In the genomic region with DNA sequence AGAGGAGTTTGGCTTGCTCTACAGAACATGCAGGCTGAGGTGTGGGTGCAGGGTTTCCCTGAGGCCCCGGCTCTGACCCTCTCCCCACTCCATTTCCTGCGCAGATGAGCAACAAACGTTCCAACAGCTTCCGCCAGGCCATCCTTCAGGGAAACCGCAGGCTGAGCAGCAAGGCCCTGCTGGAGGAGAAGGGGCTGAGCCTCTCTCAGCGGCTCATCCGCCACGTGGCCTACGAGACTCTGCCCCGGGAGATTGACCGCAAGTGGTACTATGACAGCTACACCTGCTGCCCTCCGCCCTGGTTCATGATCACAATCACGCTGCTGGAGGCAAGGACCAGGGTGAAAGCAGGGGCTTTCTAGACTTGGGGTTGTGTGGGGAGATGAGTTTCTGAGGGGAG, we compare ENCODE assay signal across 14 mouse cellular contexts. TPM values are rescaled to one million over a fixed set of nuclear protein-coding genes. Genes with fewer than 3 reads are reported as not detected.
DNase-seq lines count a peak whose midpoint lies in the region; ATAC-seq and TF ChIP-seq lines count a peak whose summit lies in the region.
"Had no signal": no experiment of that assay in that cellular context is flagged by ENCODE, and none has a peak within 500 bp of the region (broad histone marks: within the 10 kb centered on the region; RNA-seq: fewer than 3 reads in every experiment).

No protein-coding gene starts in this region.

- TF ChIP-seq CTCF in kidney, adult 2 months (conservative IDR thresholded peaks at IDR 0.05; ENCODE audit: insufficient read depth, insufficient read length, low read depth, low read length): no peak

- 64% methylated on average over 13 of the region's 13 CpGs for WGBS in embryonic facial prominence, embryonic 10.5 days
- WGBS in kidney, adult 2 months: 53% methylated on average over 13 of the region's 13 CpGs

- H3K79me2 ChIP-seq in myocyte (ENCODE audit: control insufficient read depth, insufficient read depth): no peaks in the 10 kb centered on the region

- no peaks in the 10 kb centered on the region for H3K9me3 ChIP-seq in embryonic facial prominence, embryonic 10.5 days
- H3K9me3 ChIP-seq: embryonic facial prominence, embryonic 13.5 days had no signal

- no peak overlapping the region for H3K27ac ChIP-seq in embryonic facial prominence, embryonic 10.5 days (replicated peaks)
- H3K27ac ChIP-seq in kidney, adult 2 months (ENCODE audit: insufficient read depth, low read depth, low read length): no peak overlapping the region
- H3K27ac ChIP-seq: embryonic facial prominence, embryonic 13.5 days had no signal

- DNase-seq in 416B (ENCODE audit: low read depth): peak; percentile 97
- DNase-seq in CD4-positive helper T cell, adult 2 months (ENCODE audit: low read depth, low spot score): peak; percentile 61
- no peak for DNase-seq in left cerebral cortex, adult 11 months (ENCODE audit: low spot score)
- DNase-seq in embryonic facial prominence, embryonic 10.5 days (ENCODE audit: low spot score): no peak
- no peak for DNase-seq in kidney, adult 2 months
- DNase-seq: adrenal gland, postnatal 14 days; cerebellum, adult 8-10 months; heart, adult 18-20 months; heart, postnatal 14 days; right cerebral cortex, postnatal 4 days had no signal

- H3K36me3 ChIP-seq in myocyte (ENCODE audit: control insufficient read depth, insufficient read depth): no peaks in the 10 kb centered on the region
- no peaks in the 10 kb centered on the region for H3K36me3 ChIP-seq in embryonic facial prominence, embryonic 10.5 days (replicated peaks)
- H3K36me3 ChIP-seq in kidney, adult 2 months (ENCODE audit: control insufficient read depth, insufficient read depth, low read length): no peaks in the 10 kb centered on the region
- H3K36me3 ChIP-seq: embryonic facial prominence, embryonic 13.5 days had no signal

- no peak overlapping the region for H3ac ChIP-seq in myocyte (ENCODE audit: control insufficient read depth, insufficient read length)

- peaks cover 24% of the 10 kb centered on the region for H3K27me3 ChIP-seq in myocyte (ENCODE audit: control insufficient read depth, insufficient read depth, insufficient read length)
- H3K27me3 ChIP-seq in embryonic facial prominence, embryonic 10.5 days (replicated peaks; ENCODE audit: low read depth, poor library complexity, severe bottlenecking): no peaks in the 10 kb centered on the region
- H3K27me3 ChIP-seq in kidney, adult 2 months (replicated peaks; ENCODE audit: control insufficient read depth, insufficient read depth, low read length): no peaks in the 10 kb centered on the region
- H3K27me3 ChIP-seq: embryonic facial prominence, embryonic 13.5 days had no signal

- no peak for TF ChIP-seq POLR2A in myocyte (IDR thresholded peaks at IDR 0.05; ENCODE audit: insufficient read length, low read depth)
- TF ChIP-seq POLR2A in kidney, adult 2 months (IDR thresholded peaks at IDR 0.05; ENCODE audit: low read depth, low read length): no peak

- H3K4me1 ChIP-seq in embryonic facial prominence, embryonic 10.5 days: 0 out of 2 replicates have a peak, but pooled peaks cover 3% of the 10 kb centered on the region
- H3K4me1 ChIP-seq in kidney, adult 2 months (ENCODE audit: control insufficient read depth, insufficient read depth, low read length): no peaks in the 10 kb centered on the region
- H3K4me1 ChIP-seq: embryonic facial prominence, embryonic 13.5 days had no signal

- no peak overlapping the region for H3K4me2 ChIP-seq in myocyte (ENCODE audit: low read depth)
- H3K4me2 ChIP-seq: embryonic facial prominence, embryonic 13.5 days had no signal

- no peak overlapping the region for H3K4me3 ChIP-seq in myocyte
- H3K4me3 ChIP-seq in embryonic facial prominence, embryonic 10.5 days: no peak overlapping the region
- no peak overlapping the region for H3K4me3 ChIP-seq in kidney, adult 2 months (ENCODE audit: insufficient read depth, low read depth, low read length)
- H3K4me3 ChIP-seq: embryonic facial prominence, embryonic 13.5 days had no signal

- peak; percentile 89 to 92 for ATAC-seq in hematopoietic stem cell, adult 5-6 weeks (replicated peaks in 1 of 2; ENCODE audit: insufficient read depth in 1 of 2, low FRiP score in 2 of 2, low TSS enrichment in 1 of 2, low read depth in 1 of 2, poor library complexity in 2 of 2, severe bottlenecking in 2 of 2)

TF ChIP-seq in myocyte, 11 proteins besides CTCF, POLR2A, EP300 and RAD21:
- TF ChIP-seq MYOG (IDR thresholded peaks at IDR 0.05; ENCODE audit: control insufficient read depth in 1 of 3, insufficient read depth in 1 of 3, insufficient read length in 2 of 3, low read depth in 2 of 3) (peak in 2 of 3 experiments; percentile 22 to 27), REST (IDR thresholded peaks at IDR 0.05; ENCODE audit: insufficient read depth, insufficient read length) (no peak)

RNA-seq across cellular contexts. Expression of a gene that starts 22.5 kb away (rescaled TPM):
- 1.1 and 4.3 TPM in 2 replicates for total RNA-seq in hematopoietic stem cell, adult 5-6 weeks (2017)
- polyA plus RNA-seq in myocyte (2012; fragmentation: generic; extraction: Trizol): 0.17 TPM
- 2.1 and 3.7 TPM in 2 replicates for polyA plus RNA-seq in embryonic facial prominence, embryonic 10.5 days (2016; fragmentation: Nextera tagmentation; extraction: Ambion mirVana)
- polyA plus RNA-seq in kidney, adult 2 months (2012; rRNA removed): 2.6 and 2.8 TPM in 2 replicates
- total RNA-seq: neutrophil, adult 5-6 weeks had no signal

RNA-seq across cellular contexts. Expression of a gene that starts 54.6 kb away (rescaled TPM):
- 15.4 and 16.1 TPM in 2 replicates for total RNA-seq in hematopoietic stem cell, adult 5-6 weeks (2017)
- 7.0 TPM for polyA plus RNA-seq in myocyte (2012; fragmentation: generic; extraction: Trizol)
- 22.4 and 23.9 TPM in 2 replicates for polyA plus RNA-seq in embryonic facial prominence, embryonic 10.5 days (2016; fragmentation: Nextera tagmentation; extraction: Ambion mirVana)
- 4.1 and 5.0 TPM in 2 replicates for polyA plus RNA-seq in kidney, adult 2 months (2012; rRNA removed)

RNA-seq across cellular contexts. Expression of a gene that starts 59.8 kb away (rescaled TPM):
- total RNA-seq in hematopoietic stem cell, adult 5-6 weeks (2017): 221 and 239 TPM in 2 replicates
- polyA plus RNA-seq in myocyte (2012; fragmentation: generic; extraction: Trizol): 65.6 TPM
- polyA plus RNA-seq in embryonic facial prominence, embryonic 10.5 days (2016; fragmentation: Nextera tagmentation; extraction: Ambion mirVana): 321 and 322 TPM in 2 replicates
- polyA plus RNA-seq in kidney, adult 2 months (2012; rRNA removed): 66.8 and 72.8 TPM in 2 replicates

Comparison
In these comparisons a context has a peak if more than half of its experiments do, and no peak if none do; other contexts are left out.
1. DNase-seq: peak in 416B (single experiment) and CD4-positive helper T cell, adult 2 months (single experiment); none in left cerebral cortex, adult 11 months (single experiment), embryonic facial prominence, embryonic 10.5 days (single experiment) and kidney, adult 2 months (single experiment).